Mouse (Mus musculus): ENCODE results near the gene Tti1.

The Tti1 gene

GRCm38 (mm10) chr2:158039662-158040061 is 11.4 kb upstream of the Tti1 start:
- no peak for DNase-seq (ENCODE audit: low spot score in 2 of 2)

GRCm38 (mm10) chr2:158037571-158037970 is 9.3 kb upstream of the Tti1 start:
- no peak for DNase-seq (ENCODE audit: low spot score in 2 of 2)

- DNase-seq (ENCODE audit: low spot score in 2 of 2) = no peak
Measured at GRCm38 (mm10) chr2:158036953-158037352, 8.7 kb upstream of the Tti1 start.

GRCm38 (mm10) chr2:158036408-158036807 is 8.2 kb upstream of the Tti1 start:
- DNase-seq (ENCODE audit: low spot score in 2 of 2) = no peak

- DNase-seq (ENCODE audit: low spot score in 2 of 2) = no peak
Measured at GRCm38 (mm10) chr2:158035813-158036212, 7.6 kb upstream of the Tti1 start.

- no peak for DNase-seq (ENCODE audit: low spot score in 2 of 2)
Measured at GRCm38 (mm10) chr2:158030007-158030406, 1.8 kb upstream of the Tti1 start.

- no peak for DNase-seq (ENCODE audit: low spot score in 2 of 2)
Measured at GRCm38 (mm10) chr2:158027855-158028353, 329 bp downstream of the Tti1 start.

- DNase-seq (ENCODE audit: low spot score in 2 of 2) = no peak
Measured at GRCm38 (mm10) chr2:158017330-158017729, 10.9 kb downstream of the Tti1 start.

- DNase-seq (ENCODE audit: low spot score in 2 of 2) = no peak
Measured at GRCm38 (mm10) chr2:158012608-158013007, 15.6 kb downstream of the Tti1 start.

- no peak for DNase-seq (ENCODE audit: low spot score in 2 of 2)
Measured at GRCm38 (mm10) chr2:158009373-158009772, 18.9 kb downstream of the Tti1 start.

- no peak for DNase-seq (ENCODE audit: low spot score in 2 of 2)
Measured at GRCm38 (mm10) chr2:158005641-158006040, 22.6 kb downstream of the Tti1 start.

GRCm38 (mm10) chr2:158004620-158005019 is 23.6 kb downstream of the Tti1 start:
- no peak for DNase-seq (ENCODE audit: low spot score in 2 of 2)

- no peak for DNase-seq (ENCODE audit: low spot score in 2 of 2)
Measured at GRCm38 (mm10) chr2:157998817-157999216, 29.4 kb downstream of the Tti1 start.

- no peak for DNase-seq (ENCODE audit: low spot score in 2 of 2)
Measured at GRCm38 (mm10) chr2:157992501-157992900, 35.7 kb downstream of the Tti1 start.

- no peak for DNase-seq (ENCODE audit: low spot score in 2 of 2)
Measured at GRCm38 (mm10) chr2:157991026-157991425, 37.2 kb downstream of the Tti1 start.

- DNase-seq (ENCODE audit: low spot score in 2 of 2) = no peak
Measured at GRCm38 (mm10) chr2:157989946-157990345, 38.3 kb downstream of the Tti1 start.

- DNase-seq (ENCODE audit: low spot score in 2 of 2) = no peak
Measured at GRCm38 (mm10) chr2:157988416-157989190, 39.6 kb downstream of the Tti1 start.

GRCm38 (mm10) chr2:157986235-157986634 is 42.0 kb downstream of the Tti1 start:
- DNase-seq (ENCODE audit: low spot score in 2 of 2) = no peak

GRCm38 (mm10) chr2:157985611-157986010 is 42.6 kb downstream of the Tti1 start:
- DNase-seq (ENCODE audit: low spot score in 2 of 2) = no peak

- no peak for DNase-seq (ENCODE audit: low spot score in 2 of 2)
Measured at GRCm38 (mm10) chr2:157983276-157983675, 45.0 kb downstream of the Tti1 start.

- no peak for DNase-seq (ENCODE audit: low spot score in 2 of 2)
Measured at GRCm38 (mm10) chr2:157982727-157983126, 45.5 kb downstream of the Tti1 start.

- no peak for DNase-seq (ENCODE audit: low spot score in 2 of 2)
Measured at GRCm38 (mm10) chr2:157979241-157979640, 49.0 kb downstream of the Tti1 start.

- DNase-seq (ENCODE audit: low spot score in 2 of 2) = no peak
Measured at GRCm38 (mm10) chr2:157975595-157975994, 52.6 kb downstream of the Tti1 start.

Measured in natural killer cell, adult 2 months (primary cell).